Mouse (Mus musculus): ENCODE data around the gene Cdh13.

Gene Cdh13

DNA sequence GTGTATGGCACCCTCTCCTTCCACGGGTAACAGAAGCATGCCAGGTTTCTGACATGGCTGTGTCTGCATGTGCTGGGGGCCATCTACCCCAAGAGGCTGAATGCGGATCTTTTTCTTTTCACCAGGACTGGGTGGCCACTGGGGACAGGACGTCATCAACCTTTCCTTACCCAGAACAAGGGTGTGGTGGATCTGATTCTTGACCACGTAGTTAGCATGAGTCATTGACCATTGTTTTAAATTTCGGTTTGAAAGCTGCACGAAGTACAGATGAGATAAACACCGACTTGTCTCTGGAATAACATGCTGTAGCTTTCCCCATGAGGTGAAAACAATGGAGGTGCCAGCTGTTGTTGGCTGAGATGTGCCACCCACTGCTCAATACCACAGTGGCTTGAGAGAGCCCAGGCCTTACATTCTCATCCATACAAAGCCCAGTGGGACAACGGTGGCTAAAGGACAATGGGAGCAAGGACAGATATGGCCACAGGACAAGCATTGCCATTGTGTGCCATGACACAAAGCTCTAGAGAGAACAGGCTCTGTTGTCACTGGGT lies 161.2 kb downstream of the Cdh13 start:
- no peak for DNase-seq (ENCODE audit: inconsistent ontology term)

DNA sequence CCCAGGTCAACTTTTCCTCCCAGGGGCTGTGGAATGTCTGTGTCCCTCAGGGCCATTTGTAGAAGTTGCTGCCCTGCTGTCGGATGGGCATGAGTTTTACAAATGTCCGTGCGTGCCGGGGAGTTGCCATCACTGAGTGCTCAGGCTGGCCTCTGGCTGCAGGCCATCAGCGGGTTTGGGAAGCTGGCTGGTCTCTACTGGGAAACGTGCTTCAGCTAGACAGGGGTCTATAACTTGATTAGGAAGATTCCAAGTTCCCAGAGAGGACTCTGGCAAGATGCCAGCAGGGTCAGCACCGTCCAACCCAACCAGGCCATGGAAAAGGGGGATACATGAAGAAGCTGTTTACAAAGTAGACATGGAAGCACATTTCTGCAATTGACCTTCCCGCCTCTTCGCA lies 163.0 kb downstream of the Cdh13 start:
- DNase-seq (ENCODE audit: inconsistent ontology term) = no peak

DNA sequence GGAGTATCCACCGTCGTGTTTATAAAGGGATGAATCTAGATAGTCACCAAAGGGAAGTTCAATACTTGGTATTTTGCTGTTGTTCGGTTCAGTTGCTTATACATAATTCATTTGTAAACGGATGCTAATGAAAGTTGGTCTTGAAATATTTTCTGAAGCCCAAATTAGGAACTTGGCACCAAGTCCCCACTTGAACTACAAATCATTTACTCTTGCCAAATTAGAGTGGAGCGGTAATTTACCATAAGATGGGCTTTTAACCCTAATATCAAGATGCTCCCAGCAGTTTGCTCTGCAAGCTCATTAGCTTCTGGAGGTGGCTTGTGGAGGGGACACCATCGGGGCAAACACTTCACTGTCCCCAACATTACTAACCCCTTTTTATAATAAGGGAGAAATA lies 164.5 kb downstream of the Cdh13 start:
- DNase-seq (ENCODE audit: inconsistent ontology term) = peak; percentile 76

DNA sequence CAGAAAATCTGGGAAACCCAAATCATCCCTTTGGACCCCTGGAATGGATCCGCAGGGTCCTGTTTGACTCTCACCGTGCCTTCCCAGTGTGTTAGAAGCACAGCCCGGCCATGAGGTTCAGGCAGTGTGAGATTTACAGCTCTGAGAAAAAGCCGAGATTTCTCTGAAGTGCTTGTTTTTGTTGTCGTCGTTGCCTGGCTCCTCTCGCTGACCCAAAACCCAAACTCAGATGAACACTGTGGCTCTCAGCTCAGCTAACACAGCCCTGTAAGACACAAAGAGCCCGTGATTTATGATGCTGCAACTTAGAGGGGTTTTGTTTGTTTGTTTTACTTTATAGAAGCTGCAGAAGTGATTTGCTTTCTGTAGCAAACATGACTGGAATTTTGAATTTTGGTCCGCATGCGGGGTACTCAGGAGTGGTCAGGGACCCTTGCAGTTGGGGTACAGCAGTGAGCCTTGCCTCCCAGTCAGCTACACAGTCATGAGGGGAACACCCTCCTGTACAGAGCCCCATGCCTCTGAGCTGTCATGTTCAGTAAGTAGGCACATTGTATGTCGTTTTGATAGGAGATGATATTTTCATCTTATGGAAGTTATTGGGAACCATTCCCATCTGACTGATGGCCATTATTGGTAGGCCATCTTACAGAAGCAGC lies 169.0 kb downstream of the Cdh13 start:
- no peak for DNase-seq (ENCODE audit: inconsistent ontology term)

DNA sequence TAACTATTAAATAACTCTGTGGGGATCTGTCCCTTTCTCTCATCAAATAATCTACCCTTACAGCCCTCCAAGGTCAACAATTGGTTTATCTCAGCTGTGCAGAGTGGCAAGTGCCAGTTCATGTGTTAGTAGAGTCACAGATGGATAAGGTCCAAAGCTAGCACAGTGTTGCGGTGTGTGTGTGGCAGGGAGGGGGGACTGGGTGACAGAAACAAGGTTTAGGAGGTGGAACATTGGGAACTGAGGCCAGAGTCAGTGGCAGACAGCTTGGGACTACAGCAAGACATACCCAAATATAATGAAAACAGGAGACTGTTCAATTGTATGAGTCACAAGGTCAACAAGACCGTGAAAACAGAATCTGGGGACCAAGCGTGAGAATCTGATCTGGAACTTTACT lies 171.7 kb downstream of the Cdh13 start:
- DNase-seq (ENCODE audit: inconsistent ontology term) = peak; percentile 19

DNA sequence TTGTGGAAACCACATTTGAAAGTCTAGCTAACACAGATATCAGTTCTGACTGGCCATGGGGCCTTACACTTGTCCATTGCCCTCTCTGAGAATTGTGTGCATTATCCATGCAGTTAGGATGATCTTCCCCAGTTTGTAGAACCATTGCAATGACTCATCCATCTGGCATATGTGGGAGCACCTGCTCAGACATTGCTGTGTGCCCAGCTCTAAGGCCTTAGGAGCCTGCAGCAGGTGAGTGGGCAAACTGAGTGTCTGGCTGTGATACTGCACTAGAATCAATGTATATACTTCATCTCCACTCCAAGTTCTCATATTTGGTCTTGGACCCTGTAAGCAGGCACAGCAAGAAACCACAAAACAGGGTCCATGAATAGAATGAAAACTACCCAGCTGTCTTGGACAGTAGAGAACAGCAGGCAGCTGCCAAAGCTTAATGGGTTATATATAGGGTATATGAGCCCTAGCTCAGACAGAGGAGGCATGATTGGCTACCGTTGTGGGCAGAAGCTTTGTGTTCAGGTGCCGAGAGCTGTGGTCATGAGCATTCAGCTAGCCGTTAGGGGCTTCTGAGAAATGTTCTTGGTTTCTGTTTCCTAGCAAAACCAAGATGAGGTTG lies 181.9 kb downstream of the Cdh13 start:
- DNase-seq (ENCODE audit: inconsistent ontology term) = no peak

DNA sequence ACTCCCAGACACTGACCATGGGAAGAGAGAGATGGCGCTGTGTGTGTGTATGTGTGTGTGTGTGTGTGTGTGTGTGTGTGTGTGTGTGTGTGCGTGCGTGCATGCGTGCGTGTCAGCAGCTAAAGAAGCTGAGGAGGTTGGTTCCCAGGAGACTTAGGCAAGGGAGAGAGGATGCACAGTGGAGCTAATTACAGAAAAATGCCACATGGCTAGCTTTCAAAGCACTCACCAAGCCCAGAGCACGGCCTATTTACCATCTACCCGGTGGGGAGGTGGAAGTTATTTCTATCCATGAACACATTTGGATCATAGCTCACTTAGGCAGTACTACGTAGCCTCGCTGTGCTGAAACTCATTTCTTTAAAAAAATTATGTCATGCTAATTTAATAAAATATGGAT lies 194.1 kb downstream of the Cdh13 start:
- no peak for DNase-seq (ENCODE audit: inconsistent ontology term)

DNA sequence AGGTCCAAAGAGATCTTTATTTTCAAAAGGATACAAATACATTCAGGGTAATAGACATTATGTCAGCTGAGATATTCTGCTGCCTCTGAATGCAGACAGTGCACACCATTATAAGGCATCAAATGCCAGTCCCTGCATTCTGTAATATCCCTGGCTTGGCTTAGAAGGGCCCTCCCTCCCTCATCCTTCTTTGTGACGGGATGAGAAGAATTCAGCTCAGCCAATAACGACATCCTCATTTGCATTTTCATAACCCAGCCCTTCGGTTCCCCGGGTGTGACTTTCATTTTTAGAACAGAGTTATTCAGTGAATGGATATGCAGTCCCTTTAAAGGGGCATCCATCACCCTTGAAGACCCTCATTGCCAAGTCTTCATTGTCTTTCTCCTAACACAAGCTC lies 205.2 kb downstream of the Cdh13 start:
- DNase-seq (ENCODE audit: inconsistent ontology term) = peak; percentile 18

DNA sequence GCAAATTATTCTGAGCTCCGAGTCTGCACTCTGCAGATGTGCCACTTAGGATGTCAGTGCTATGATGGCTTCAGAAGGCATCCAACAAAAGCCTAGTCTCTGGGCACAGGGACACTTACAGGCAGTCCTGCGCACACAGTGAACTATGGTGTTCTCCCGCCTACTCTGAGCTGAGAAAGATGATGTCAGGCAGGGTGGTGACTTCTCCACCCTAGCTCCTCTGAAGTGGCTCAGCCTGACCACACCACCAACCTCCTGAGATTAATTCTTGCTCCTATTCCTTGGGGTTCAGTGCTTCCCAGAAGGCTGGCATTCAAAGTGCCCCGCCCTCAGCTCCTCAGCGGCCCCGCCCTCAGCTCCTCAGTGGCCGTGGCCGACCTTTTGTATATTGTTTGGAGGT lies 219.0 kb downstream of the Cdh13 start:
- DNase-seq (ENCODE audit: inconsistent ontology term) = peak; percentile 16

DNA sequence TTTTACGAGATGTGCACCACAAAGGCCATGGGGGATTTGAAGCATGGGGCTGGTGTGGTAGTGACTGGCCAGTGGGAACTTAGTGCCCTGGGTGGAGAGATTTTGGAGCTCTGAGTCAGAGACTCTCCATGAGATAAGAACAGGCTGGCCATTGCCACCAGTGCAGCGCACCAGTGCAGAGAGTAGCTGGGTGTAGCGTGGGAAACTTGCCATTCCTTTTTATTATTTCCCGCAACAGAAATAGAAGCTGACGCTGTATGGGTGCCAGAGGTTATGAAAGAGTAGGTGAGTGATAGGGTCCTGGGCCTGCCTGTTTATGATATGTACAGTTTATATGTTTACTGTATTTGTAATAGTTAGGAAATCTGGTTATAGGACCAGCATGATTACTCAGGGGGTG lies 225.9 kb downstream of the Cdh13 start:
- DNase-seq (ENCODE audit: inconsistent ontology term) = no peak

DNA sequence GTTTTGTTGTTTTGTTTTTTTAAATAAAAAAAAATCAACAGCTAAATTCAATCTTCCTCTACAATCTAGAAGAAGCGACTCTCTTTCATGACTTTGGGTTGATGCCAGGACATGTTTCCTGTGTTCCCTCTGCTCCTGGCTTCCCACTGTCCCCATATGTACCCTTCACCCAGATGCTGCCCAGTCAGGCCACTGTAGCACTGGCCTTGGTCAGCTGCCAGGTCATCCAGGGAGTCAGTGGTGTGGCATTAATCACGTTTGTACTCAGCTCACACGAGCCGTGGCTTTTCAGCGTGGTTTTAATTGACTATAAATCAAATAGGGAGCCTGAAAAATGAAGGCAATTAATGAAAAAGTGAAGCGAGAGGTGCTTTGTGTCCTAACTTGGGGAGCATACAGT lies 229.7 kb downstream of the Cdh13 start:
- peak; percentile 31 for DNase-seq (ENCODE audit: inconsistent ontology term)

DNA sequence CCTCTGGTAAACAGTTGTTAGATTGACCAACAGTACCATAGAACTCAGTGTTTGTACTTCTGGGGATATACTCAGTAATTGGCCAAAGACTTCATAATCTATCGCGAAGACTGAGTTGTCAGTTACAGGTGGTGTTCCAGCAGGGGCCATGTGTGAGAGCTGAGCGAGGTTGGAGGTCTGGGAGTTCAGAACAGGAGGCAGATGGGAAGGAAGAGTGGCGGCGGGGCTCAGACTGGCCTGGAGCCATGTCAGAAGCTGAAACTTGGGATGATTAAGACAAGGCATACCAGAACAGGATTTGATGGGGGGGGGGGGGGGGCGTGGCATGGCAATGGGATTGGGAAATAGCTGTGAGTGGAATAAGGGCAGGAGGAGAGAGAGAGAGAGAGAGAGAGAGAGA lies 232.1 kb downstream of the Cdh13 start:
- no peak for DNase-seq (ENCODE audit: inconsistent ontology term)

DNA sequence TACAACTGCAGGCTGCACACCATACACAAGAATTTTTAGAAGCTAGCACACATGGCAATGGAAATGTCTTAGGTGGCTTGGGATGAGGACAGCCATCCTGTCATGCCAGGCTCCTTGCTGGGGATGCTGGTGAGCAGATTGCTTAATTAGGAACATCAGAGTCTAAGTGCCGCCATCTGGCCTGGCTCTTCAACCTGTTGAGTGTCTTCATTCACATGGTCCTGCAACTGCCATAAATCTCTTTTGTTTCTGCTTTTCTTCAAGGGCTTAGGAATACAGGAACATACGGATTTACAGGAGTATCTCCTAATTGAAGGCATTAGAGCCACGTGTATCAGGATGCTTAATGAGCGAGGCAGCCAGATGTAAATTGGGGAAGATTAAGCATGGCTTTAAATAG lies 233.5 kb downstream of the Cdh13 start:
- no peak for DNase-seq (ENCODE audit: inconsistent ontology term)

DNA sequence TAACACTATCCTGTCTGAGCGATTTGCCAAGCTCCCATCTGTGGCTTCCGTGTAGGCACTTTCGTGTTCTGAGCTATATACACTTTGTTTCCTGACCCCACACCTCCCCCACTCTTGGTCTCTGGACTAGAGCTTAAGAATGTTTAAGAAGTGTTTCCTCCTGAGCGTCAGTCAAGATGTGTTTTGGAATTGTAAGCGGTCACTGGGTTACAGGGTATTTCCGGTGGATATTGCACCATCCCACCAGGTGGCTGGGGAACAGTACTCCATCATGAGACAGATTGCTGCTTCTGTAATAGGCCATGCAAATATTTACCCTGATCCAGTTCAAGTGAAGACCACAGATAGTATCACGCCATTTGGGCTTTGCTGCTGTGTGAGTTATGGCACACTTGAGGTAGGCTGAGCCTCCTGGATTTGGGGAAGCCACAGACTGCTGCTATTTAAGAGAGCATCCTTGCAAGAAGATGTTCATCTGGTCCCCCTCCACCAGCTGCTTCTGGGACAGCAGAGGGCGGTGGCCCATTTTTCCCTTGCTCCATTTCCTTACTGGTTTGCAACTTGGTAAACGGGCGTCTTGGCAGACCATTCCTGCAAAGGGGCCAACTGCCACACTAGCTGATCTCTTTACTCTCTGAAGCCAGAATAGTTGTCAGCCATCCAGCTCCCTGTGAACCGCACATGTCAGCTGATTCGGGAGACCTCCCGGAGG lies 234.7 kb downstream of the Cdh13 start:
- DNase-seq (ENCODE audit: inconsistent ontology term) = peak; percentile 15

DNA sequence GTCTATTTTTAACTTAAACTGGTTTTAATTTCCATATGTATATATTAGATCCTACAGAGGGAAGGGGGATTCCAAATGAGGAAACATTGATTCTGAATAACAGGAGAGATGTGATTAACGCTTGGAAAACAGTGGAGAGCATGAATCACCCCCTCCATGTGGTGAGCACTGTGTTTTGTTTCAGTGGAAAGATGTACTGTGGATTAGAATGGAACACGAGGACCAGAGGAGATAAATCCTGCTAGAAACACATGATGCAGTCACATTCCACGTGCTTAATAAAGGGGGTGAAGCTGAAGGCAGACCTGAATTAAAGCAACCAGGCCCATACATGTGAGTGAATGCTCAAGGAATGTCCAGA lies 235.2 kb downstream of the Cdh13 start:
- DNase-seq (ENCODE audit: inconsistent ontology term) = peak; percentile 78

DNA sequence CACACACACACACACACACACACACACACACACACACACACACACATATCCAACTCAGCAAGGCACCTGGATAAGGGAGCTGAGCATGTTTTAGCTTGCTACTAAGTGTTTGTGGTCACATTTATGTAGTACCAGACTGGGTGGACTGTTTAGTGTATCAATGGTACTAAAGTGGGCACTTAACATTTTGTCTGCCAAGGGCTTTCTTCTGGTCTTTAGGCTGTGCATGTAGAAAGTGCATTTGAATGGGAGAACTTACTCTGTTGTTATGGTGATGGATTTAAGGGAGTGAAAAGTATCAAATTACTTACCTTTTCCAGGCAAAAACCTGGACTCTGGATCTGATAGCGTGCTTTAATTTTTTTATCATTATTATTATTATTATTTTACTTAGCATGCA lies 240.4 kb downstream of the Cdh13 start:
- no peak for DNase-seq (ENCODE audit: inconsistent ontology term)

DNA sequence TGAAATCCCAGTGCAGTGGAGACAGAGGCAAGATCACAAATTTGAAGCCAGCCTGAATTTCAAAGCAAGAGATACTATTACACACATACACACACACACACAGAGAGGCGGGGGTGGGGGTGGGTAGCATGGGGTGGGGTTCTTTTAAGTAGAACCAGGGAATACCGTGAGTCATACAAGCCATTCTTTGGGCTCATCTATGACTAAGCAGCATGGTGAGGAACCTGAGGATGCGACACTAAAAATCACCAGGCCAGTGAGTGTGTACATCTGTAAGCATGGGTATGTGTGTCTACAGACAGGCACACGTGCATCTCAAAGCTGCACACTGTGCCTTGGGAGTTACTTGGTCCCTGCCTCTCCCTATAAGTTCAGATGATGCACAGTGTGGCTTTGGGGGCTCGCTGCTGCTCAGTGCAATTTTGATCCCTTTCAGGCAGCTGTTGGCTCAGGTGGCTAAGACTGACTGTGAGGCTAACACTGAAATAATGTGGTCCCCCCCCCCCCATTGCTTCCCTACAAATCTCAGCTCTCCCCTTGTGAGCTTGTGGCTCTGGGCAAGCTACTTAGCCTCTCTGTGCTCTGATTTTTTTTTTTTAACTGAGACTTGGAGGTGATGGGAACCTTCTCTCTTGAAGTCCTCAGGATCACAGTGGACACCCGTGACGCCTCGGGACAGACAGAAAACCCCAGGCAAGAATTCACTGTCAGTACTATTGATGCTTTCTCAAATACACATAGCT lies 255.5 kb downstream of the Cdh13 start:
- DNase-seq (ENCODE audit: inconsistent ontology term) = no peak

DNA sequence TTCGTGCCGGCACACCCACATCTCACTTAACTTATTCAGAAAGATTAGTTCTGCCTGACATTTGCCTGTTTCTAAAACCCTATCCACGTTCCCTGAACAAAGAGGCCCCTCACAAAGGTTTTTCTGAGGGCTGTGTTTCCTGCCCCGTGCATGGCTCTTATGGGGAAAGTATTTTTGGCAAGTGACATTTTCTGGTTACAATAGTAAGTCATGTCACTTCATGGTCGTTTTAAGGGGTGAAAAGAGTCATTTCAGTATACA lies 256.0 kb downstream of the Cdh13 start:
- no peak for DNase-seq (ENCODE audit: inconsistent ontology term)

DNA sequence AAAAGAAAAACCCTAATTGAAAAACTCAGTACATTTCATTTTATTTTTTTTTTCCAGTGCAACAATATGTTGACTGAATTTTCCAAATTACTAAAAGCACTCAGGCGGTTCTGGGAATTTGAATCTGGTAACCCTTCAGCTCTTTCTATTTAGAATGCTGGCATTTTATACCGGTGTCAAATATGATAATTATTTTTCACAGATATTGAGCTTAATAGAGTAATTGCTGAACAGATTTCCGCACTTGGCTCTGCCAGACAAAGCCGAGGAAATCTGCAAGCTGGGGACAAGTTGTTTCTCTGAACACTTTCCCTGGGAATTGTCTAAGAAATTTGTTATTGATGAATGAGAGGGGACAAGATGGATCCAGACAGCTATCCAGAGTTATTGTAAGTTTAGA lies 256.4 kb downstream of the Cdh13 start:
- no peak for DNase-seq (ENCODE audit: inconsistent ontology term)

DNA sequence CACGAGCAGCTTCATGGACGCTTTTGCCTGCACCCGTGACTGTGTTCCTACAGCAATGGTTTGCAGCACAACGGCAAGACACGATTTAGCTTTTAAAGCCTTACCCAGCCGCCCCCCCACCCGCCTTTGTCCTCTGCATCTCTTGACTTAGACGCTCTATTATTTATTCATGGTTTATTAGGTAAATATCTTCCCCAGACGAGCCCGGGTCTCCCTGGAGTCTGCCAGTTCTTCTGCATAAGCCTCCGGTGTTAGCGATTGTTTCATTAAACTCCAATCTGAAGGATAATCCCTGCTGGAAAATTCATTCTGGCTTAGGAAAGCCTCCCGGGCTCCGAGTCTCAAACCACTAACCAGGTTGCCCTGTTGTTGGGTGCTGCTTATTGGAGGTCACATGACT lies 268.9 kb downstream of the Cdh13 start:
- no peak for DNase-seq (ENCODE audit: inconsistent ontology term)

DNA sequence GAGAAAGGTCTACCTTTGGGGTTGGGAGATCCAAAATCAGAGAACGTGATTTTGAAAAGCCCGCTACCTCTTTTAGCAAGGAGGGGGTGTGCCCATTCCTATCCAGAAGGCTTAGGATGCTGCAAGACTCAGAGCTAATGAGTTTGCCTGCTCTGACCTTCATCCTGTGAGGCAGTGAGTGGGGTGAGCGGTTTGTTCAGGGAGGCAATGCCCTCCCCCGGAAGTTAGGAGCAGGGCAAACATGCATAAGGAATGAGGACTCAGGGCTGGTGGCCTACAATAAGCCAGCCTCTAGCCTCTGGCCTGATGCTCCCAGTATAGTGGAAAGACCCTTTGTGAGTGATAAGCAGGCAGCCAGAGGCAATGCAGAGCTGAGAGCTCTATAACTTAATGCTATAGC lies 269.3 kb downstream of the Cdh13 start:
- DNase-seq (ENCODE audit: inconsistent ontology term) = no peak

DNA sequence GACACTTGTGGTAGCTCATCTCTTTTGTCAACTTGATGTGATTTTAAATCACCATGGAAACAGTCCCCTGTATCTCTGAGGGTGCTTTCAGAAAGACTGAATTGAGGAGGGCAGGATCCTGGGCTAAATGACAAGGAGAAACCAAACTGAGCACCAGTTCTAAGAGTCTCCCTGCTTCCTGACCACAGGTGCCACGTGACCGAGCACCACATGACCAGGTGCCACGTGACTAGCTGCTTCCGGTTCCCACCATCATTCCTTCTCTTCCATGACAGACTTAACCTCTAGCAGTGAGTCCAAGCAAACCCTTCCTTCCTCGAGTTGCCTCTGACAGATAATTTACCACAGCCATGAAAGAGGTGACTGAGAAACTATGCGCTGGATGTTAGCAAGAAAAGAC lies 280.5 kb downstream of the Cdh13 start:
- DNase-seq (ENCODE audit: inconsistent ontology term) = no peak

DNA sequence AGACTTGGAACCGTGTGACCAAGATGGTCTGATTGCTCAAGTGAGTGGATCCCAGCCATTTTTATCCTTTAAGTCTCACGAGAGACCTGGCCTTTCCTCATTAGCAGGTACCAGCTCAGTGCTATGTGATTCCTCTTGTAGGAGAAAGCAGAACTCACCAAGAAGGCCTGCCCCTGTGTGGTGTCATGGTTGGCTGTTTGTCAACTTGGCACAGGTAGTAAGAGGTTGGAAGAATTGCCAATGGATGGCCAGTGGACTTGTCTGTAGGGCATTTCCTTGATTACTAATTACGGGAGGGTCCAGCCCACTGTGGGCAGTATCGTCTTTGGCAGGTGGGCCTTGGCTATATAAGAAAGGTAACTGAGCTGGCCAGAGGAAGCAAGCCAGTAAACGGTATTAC lies 281.7 kb downstream of the Cdh13 start:
- DNase-seq (ENCODE audit: inconsistent ontology term) = no peak

All from Muller cell, postnatal 12 days (primary cell).